ENCODE assay signal across 8 mouse cellular contexts in the genomic region with DNA sequence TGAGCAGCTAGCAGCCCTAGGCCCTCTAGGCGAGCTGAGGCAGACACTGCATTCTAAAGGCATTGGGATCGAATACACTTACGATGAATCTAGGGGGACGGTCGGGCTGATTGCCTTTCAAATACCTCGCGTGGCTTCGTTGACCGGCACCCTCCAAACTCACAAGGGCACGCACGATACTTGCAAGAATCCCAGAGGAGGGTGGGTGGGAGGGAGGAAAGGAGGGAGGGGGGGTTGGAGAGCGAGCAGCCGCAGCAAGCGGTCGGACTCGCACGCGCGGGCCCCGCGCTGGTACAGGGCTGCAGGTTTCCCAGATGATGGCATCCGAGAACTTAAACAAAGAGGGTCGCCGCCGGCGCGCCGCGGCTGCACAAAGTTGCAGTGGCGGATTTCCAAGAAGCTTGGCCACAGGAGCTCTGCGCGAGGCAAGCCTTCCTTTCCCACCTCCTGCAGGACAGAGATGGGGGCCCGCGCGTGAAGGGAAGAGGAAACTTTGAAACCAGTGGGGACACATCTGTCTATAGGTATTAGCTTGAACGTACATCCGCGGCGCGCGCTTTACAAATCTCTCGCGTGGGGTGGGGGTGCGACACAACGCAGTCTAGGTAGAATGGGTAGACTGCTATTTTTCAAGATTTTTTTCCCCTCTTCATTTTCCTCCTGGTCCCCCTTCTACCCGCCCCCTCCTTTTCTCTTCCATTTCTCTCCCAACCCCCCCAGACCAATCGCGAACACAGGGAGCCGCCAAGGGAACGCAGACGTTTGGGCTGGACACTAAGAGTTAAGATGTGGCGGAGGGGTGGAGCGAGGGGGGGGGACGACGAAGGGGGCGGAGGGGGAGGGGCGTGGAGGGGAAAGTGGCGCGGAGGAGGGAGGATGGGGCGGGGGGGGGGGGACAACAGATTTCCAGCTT. TPM values are rescaled to one million over a fixed set of nuclear protein-coding genes. Genes with fewer than 3 reads are reported as not detected.
DNase-seq lines count a peak whose midpoint lies in the region; ATAC-seq and TF ChIP-seq lines count a peak whose summit lies in the region.

No protein-coding gene starts in this region.

- under 1% methylated on average over 55 of the region's 60 CpGs for WGBS in intestine, embryonic 14.5 days
- WGBS in liver, embryonic 13.5 days (ENCODE audit: insufficient replicate concordance): 1% methylated on average over 54 of the region's 60 CpGs
- under 1% methylated on average over 58 of the region's 60 CpGs for WGBS in stomach, embryonic 16.5 days

- no peaks in the 10 kb centered on the region for H3K9me3 ChIP-seq in intestine, embryonic 14.5 days (ENCODE audit: control insufficient read depth, low read length)
- H3K9me3 ChIP-seq in liver, embryonic 13.5 days (replicated peaks): no peaks in the 10 kb centered on the region
- no peaks in the 10 kb centered on the region for H3K9me3 ChIP-seq in stomach, embryonic 16.5 days (replicated peaks; ENCODE audit: control insufficient read depth, low read length)

- peak overlapping the region; percentile 46 for H3K4me2 ChIP-seq in intestine, embryonic 14.5 days (ENCODE audit: low read length)
- H3K4me2 ChIP-seq in liver, embryonic 13.5 days: peak overlapping the region; percentile 57
- peak overlapping the region; percentile 48 for H3K4me2 ChIP-seq in stomach, embryonic 16.5 days (ENCODE audit: low read depth, low read length)

- DNase-seq in layer of hippocampus, adult 2 months (ENCODE audit: low spot score in 2 of 2): peak in 1 of 2 experiments; percentile 43
- DNase-seq in layer of hippocampus, adult 9-11 months: no peak
- peak; percentile 80 for DNase-seq in embryo, embryonic 9.5 days (ENCODE audit: extremely low spot score)
- DNase-seq in intestine, embryonic 14.5 days (ENCODE audit: low spot score): no peak
- no peak for DNase-seq in liver, embryonic 13.5 days
- no peak for DNase-seq in yolk sac, embryonic 10.5 days (ENCODE audit: low spot score)
- DNase-seq in gastrocnemius, postnatal 4 days (ENCODE audit: low spot score in 2 of 2): no peak

- peak; percentile 16 for ATAC-seq in intestine, embryonic 14.5 days (replicated peaks; ENCODE audit: low FRiP score, low TSS enrichment, low read depth)
- no peak for ATAC-seq in liver, embryonic 13.5 days (ENCODE audit: low read depth)
- no peak for ATAC-seq in stomach, embryonic 16.5 days (ENCODE audit: insufficient read depth, low FRiP score)

- peaks cover 96% of the 10 kb centered on the region for H3K27me3 ChIP-seq in intestine, embryonic 14.5 days (replicated peaks; ENCODE audit: control insufficient read depth, insufficient read depth, low read length)
- peaks cover 98% of the 10 kb centered on the region for H3K27me3 ChIP-seq in liver, embryonic 13.5 days
- peaks cover 80% of the 10 kb centered on the region for H3K27me3 ChIP-seq in stomach, embryonic 16.5 days (ENCODE audit: control insufficient read depth, insufficient read depth, low read length)

- peak overlapping the region; percentile 98 for H3K27ac ChIP-seq in layer of hippocampus, adult 2 months
- no peak overlapping the region for H3K27ac ChIP-seq in intestine, embryonic 14.5 days (ENCODE audit: low read depth)
- H3K27ac ChIP-seq in liver, embryonic 13.5 days: no peak overlapping the region
- no peak overlapping the region for H3K27ac ChIP-seq in stomach, embryonic 16.5 days (ENCODE audit: low read length)

- 0 out of 2 replicates have a peak overlapping the region, but pooled peaks have one; percentile 7 for H3K9ac ChIP-seq in intestine, embryonic 14.5 days (ENCODE audit: low read length)
- no peak overlapping the region for H3K9ac ChIP-seq in liver, embryonic 13.5 days
- H3K9ac ChIP-seq in stomach, embryonic 16.5 days (ENCODE audit: low read length): no peak overlapping the region

- H3K4me1 ChIP-seq in intestine, embryonic 14.5 days (replicated peaks; ENCODE audit: control insufficient read depth, insufficient read depth, low read length): peaks cover 17% of the 10 kb centered on the region; the same call in 1 of the 2 replicates
- H3K4me1 ChIP-seq in liver, embryonic 13.5 days (replicated peaks): peaks cover 5% of the 10 kb centered on the region; the same call in 1 of the 2 replicates
- peaks cover 23% of the 10 kb centered on the region for H3K4me1 ChIP-seq in stomach, embryonic 16.5 days (ENCODE audit: control insufficient read depth, insufficient read depth, low read length)

- no peak for TF ChIP-seq CTCF in layer of hippocampus, adult 2 months (conservative IDR thresholded peaks at IDR 0.05)

- H3K4me3 ChIP-seq in layer of hippocampus, adult 2 months: peak overlapping the region; percentile 75
- H3K4me3 ChIP-seq in intestine, embryonic 14.5 days (ENCODE audit: low read depth, low read length): peak overlapping the region; percentile 21
- H3K4me3 ChIP-seq in liver, embryonic 13.5 days (replicated peaks): peak overlapping the region; percentile 40
- peak overlapping the region; percentile 35 for H3K4me3 ChIP-seq in stomach, embryonic 16.5 days (replicated peaks; ENCODE audit: low read length)

- no peaks in the 10 kb centered on the region for H3K36me3 ChIP-seq in intestine, embryonic 14.5 days (ENCODE audit: control insufficient read depth, insufficient read depth, low read length)
- no peaks in the 10 kb centered on the region for H3K36me3 ChIP-seq in liver, embryonic 13.5 days
- no peaks in the 10 kb centered on the region for H3K36me3 ChIP-seq in stomach, embryonic 16.5 days (ENCODE audit: control insufficient read depth, insufficient read depth, low read length)

RNA-seq across cellular contexts. Expression of gene Pou3f3, which starts 0.6 kb away (rescaled TPM):
- total RNA-seq in layer of hippocampus, adult 2 months (2021): 10 to 100 TPM; 60.7 to 66.4 TPM
- polyA plus RNA-seq in intestine, embryonic 14.5 days (2014; fragmentation: Nextera tagmentation; extraction: Ambion mirVana): 0.24 and 0.28 TPM in 2 replicates
- polyA plus RNA-seq in liver, embryonic 13.5 days (2015; fragmentation: Nextera tagmentation; extraction: Ambion mirVana): 0.01 TPM in 1 of 2 replicates, not detected in the other
- not detected in 2 replicates for polyA plus RNA-seq in stomach, embryonic 16.5 days (2015; fragmentation: Nextera tagmentation; extraction: Ambion mirVana)
- total RNA-seq in gastrocnemius, postnatal 4 days (2021): under 1 TPM in 1 of 2 experiments, not detected in 1; 0.05 TPM

Comparison
In these comparisons a context has a peak if more than half of its experiments do, and no peak if none do; other contexts are left out.
1. H3K4me3 ChIP-seq: peak in every context shown above with its lines; median percentile 75 in layer of hippocampus, adult 2 months; 40 in liver, embryonic 13.5 days; 35 in stomach, embryonic 16.5 days; 21 in intestine, embryonic 14.5 days.